Mouse (Mus musculus): Measurements from ENCODE around the gene Dlgap5.

Dlgap5 gene

DNA sequence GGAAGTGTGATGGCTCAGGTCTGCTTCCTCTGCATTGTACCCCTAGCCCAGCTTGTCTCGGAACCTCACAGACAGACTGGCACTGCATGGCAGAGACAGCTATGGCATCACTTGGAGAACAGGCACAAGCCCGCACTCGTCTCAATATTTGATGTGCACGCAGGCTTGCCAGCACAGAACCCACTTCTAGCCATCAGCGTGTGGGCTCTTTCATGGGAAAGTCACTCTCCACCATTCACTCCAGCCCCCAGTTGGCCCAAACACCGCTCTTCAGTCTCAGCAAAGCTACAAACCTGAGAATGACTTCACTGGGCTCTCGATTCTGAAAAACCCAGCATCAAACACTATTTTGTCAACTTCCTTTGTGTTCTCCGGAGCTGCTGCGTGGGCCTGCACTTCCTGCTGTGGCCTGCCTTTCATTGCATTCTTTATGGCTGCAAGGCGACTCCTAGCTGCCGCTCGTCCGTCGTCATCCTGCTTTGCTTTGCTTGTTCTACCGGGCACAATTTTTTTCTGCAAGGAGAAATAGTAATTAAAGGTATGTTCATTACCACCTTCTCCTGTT lies 22.7 kb downstream of the Dlgap5 start:
- DNase-seq (ENCODE audit: low spot score) = peak; percentile 15

GRCm38 (mm10) chr14:47395007-47395406 lies 23.2 kb downstream of the Dlgap5 start:
- DNase-seq (ENCODE audit: low spot score) = no peak

- DNase-seq (ENCODE audit: low spot score) = no peak
These were observed 24.7 kb downstream of the Dlgap5 start for GRCm38 (mm10) chr14:47393354-47394094.

DNA sequence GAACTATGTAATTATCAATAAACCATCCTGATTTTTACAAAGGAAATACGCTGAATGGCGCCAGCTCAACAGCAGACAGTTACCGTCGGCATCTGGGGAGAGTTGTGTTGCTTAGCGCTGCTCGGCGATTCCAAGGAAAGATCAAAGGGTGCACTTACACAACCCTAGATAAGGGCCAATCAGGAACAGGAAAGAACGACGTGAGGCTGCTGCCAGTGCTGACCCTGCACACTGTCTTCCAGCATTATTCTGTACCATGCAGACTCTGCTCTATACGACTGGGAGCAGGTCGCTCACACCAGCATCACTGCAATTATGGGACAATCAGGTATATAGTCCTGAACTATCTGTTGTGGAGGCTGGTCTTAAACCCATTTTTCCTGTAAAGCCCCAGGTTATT lies 32.1 kb downstream of the Dlgap5 start:
- no peak for DNase-seq (ENCODE audit: low spot score)

DNA sequence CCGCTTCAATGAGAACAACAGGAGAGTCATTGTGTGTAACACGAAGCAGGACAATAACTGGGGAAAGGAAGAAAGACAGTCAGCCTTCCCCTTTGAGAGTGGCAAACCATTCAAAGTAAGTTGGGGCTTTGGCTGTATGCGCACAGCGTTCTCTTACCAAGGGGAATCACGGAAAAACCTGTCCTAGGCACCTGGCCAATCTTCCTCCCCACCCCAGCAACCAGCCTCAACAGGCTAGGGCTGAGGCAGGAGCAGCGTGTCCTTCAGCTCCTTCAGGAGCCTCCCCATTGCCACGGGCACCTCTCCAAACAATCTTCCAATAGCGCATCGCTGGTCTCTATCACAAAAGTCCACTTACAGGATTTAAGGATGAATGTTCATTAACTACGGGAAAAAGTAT lies 33.6 kb downstream of the Dlgap5 start:
- DNase-seq (ENCODE audit: low spot score) = no peak

DNA sequence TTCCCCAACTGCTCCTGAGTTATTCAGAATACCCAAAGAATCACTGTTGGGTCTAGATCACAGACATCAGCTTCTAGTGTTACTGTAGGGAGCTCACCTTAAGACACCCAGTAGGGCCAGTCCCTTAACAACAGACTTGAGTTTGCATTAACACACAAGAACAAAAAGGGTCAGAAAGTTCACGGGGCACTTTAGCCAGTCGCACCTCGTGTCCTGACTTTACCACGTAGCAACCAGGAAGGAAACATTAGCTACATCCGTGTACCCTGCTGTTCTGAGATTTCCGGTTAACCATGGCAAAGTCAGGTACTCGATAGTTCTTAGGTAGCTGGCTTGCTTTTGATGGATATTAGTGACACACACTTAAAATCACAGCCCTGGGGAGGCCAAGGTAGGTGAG lies 34.3 kb downstream of the Dlgap5 start:
- no peak for DNase-seq (ENCODE audit: low spot score)

DNA sequence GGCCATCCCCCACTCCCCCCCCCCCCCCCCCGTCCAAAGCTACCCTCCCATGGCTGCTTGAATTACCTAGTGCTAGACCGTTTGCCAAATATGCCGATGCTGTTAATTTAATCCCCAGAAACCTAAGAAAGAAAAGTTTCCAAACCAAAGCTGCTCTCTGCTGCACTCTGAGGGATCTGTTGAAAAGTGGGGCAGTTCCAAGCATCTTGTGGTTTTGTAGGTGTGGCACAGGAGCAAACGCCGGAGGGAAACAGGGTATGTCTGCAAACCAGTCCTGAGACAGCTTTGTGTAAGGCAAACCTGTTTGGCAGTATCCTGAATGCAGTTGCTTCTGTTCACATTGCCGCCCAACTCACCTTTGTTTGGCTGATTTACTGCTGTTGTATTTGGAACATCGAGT lies 39.9 kb downstream of the Dlgap5 start:
- no peak for DNase-seq (ENCODE audit: low spot score)

GRCm38 (mm10) chr14:47376526-47376925 lies 41.7 kb downstream of the Dlgap5 start:
- no peak for DNase-seq (ENCODE audit: low spot score)

DNA sequence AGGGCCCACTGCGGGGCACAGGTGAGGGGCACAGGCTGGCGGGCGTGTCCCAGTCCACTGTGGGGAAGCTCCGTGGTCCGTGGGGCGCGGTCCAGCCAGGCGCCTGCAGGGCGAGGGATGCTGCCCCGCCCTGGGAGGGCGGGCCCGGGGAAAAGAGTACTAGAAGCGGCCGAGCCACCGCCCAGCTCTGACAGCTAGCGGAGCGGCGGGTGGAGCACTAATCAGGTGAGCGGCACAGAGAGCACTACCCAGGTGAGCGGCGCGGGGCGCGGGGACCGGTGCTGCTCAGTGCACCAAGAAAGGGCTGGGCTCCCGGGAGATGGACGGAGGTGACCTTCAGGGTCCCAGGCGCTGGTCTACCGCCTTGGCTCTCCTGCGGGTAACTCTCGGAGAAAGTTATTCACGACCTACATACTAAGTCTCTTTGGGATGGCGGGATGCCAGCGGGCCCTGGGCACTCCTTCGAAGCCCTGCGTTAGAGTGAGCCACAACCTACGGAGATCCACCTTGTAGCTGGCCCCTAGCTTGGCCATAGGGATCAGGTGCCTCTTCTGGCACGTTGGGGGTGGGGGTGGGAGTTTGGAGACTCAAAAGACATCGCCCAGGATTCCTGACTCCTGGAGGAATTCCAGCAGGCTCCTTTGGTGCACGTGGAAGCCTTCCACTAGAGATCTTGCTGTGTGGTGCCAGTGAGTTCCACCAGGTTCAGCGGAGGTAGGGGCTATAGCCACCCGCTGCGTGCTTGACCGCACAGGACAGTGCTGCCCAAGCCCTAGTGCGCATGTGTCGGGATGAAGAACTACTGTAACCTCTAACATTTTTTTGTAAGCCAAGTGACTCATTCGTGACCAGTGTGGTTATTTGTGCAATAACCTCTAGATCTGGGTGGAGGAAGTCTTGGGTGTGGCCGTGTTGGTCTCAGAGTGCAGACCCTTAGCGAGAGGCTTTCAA lies 44.2 kb downstream of the Dlgap5 start:
- peak; percentile 46 for DNase-seq (ENCODE audit: low spot score)

GRCm38 (mm10) chr14:47371689-47372088 lies 46.5 kb downstream of the Dlgap5 start:
- no peak for DNase-seq (ENCODE audit: low spot score)

- DNase-seq (ENCODE audit: low spot score) = no peak
These were observed 47.4 kb downstream of the Dlgap5 start for GRCm38 (mm10) chr14:47370790-47371189.

GRCm38 (mm10) chr14:47369741-47370140 lies 48.5 kb downstream of the Dlgap5 start:
- DNase-seq (ENCODE audit: low spot score) = no peak

DNA sequence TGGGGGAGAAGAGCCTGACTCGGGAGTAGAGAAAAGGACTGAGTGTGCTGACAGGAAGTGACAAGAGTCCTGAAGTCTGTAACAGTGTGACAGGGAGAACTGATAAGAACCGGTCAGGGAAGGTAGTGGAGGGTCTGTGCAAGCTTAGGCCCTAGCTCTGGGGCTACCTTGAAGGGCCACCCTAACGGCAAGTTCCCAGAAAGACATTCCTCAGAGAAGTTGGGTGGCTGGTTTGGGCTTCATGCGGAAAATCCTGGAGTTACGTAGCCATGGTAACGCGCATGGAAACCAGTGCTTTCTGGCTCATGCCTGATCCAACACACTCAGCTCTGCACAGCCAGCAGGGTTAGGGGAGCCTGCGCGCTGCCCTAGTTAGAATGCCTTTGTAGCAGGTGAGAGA lies 50.7 kb downstream of the Dlgap5 start, which contains the start of gene Lgals3:
Lgals3 (plus strand) TSS at position 291 of the 400 bp plus-strand sequence.
- DNase-seq (ENCODE audit: low spot score) = no peak

- DNase-seq (ENCODE audit: low spot score) = no peak
These were observed 51.3 kb downstream of the Dlgap5 start for GRCm38 (mm10) chr14:47366881-47367321.

DNA sequence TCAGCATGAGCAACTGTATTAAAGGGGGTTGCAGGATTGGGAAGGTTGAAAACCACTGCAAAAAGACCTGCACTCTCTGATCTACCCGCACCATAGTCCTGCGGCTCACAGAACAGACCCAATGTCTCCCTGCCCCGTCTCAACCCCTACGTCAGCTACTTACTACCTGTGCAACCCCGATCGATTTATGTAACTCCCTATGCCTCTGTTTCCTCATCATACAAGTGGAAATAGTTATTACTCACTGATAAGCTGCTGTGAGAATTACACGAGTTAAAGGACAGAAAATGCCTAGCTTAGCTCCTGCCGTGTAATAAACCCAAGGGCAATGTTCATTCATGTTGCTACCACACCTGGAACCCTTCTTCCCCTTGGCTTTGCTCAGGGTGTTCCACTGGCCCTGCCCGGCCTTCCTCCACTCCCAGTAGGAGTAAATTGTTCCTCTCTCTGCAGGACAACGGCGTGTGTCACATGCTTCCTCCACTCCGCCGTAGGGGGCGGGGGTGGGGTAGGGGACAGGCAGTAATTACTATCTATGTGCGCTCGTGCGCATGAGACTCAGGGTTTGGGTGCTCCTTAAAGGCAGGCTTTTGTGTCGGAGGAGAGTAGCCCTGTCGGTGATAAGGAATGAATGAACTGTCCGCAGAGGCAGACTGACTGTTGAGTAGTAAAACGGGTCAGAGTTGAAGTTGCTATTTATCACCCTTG lies 53.3 kb downstream of the Dlgap5 start:
- DNase-seq (ENCODE audit: low spot score) = no peak

DNA sequence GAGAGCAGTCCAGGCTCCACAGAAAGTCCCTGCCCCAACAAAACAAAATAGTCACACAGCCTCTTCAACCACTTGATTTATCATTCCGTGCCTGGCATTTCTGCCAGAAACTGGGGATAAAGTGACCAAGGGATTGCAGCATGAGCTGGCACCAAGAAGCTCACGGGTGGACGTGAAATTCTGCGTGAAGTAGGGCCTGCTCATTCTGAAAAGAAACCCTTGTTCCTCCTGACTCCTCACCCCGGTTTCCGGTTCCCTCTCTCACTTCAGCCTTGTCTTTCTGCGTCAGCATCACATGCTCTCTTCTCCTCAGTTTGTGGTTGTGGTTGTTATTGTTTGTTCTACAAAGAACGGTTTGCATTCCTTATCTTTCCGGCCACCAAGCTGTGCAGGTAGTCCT lies 56.3 kb downstream of the Dlgap5 start:
- no peak for DNase-seq (ENCODE audit: low spot score)

GRCm38 (mm10) chr14:47361418-47361817 lies 56.8 kb downstream of the Dlgap5 start:
- no peak for DNase-seq (ENCODE audit: low spot score)

DNA sequence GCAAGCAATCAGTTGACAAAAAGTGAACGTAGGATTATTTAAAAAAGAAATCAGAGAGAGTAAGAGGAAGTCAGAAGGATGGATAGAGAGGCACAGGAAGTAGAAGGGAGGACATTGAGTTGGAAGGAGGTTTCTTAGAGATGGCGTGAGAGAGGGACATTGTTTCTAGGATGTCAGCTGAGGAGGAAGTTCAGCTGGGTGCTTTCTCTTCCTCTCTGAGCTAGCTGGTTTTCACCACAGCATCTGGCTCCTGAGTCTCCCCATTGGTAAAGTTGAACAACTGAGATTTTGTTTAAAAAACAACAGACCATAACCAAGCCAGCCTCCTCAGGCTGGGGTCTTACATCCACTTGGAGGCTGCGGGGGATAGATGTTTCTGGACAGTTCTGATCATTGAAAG lies 58.6 kb downstream of the Dlgap5 start:
- DNase-seq (ENCODE audit: low spot score) = no peak

DNA sequence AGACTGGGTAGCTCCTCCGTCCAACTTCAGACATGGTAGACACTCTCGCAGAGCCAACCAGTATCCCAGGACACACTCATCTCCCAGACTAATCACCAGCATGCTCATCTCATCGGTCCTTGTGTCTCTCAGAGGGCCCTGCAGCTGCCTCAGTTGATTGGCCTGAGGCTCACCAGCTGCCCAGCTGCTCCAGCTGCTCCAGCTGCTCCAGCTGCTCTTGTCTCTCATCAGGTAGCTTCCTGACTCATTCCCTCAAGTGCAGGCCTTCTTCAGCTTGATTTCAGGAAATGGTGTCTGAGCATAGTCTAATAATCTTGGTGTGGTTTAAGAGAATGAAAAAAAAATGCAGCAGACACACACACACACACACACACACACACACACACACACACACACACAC lies 61.6 kb downstream of the Dlgap5 start:
- DNase-seq (ENCODE audit: low spot score) = no peak

DNA sequence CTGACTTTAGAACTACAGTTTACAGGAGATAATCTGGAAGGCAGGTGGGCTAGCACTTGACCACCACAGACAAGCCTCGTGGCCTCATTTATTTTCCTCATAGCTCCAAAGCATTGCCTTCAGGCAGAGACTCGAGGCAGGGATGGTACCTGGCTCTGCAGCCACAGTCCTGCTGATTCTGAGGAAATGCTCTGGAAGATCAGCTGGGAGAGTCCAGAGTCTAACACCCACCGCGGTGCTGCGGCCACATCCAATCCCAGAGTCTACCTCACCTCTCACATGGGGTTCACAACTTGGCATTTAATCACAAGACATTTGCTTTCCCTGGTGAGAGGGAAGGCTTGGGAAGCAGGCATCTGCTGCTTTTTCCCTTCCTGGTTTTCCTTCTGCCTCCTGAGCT lies 63.3 kb downstream of the Dlgap5 start:
- DNase-seq (ENCODE audit: low spot score) = no peak

DNA sequence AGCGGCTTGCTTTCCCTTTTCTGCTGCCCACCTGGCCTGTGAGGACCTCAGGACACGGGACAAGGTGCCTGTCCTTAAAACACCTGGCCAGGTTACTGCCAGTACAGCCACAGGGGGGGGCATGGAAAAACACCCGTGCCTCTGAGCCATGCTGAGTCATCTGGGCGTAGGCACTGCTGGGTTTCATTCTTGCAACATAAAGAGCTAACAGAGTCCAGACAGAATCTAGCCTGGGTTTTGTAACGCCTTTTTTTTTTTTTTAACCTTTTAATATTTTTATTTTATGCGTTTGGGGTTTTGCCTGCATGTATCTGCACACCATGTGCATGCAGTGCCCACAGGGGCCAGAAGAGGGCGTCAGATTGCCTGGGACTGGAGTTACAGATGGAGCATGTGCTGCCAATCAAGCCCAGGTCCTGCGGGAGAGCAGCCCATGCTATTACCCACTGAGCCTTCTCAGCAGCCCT lies 64.1 kb downstream of the Dlgap5 start:
- peak; percentile 24 for DNase-seq (ENCODE audit: low spot score)

GRCm38 (mm10) chr14:47353240-47353639 lies 65.0 kb downstream of the Dlgap5 start:
- DNase-seq (ENCODE audit: low spot score) = no peak

Measured in spleen, adult 12 weeks (tissue).